Mouse (Mus musculus) stomach, embryonic 14.5 days (tissue): ENCODE results near the gene Mansc1. TPM values are rescaled to one million over a fixed set of nuclear protein-coding genes. Genes with fewer than 3 reads are reported as not detected.
A peak's percentile ranks its signal among the peaks of the same experiment; 100 is the strongest.
"Not testable (repeated sequence)": the region's sequence is repeated elsewhere in the genome, so short reads cannot be mapped to it uniquely, and the experiment has no call there.

Experiments
- ATAC-seq: fragments of 200-750 bp; cut with Nextera tagmentation; 2 replicates; pipeline ENCODE4 v1.8.0; 2017; ENCODE audit warnings: low read depth, moderate TSS enrichment; ENCODE audit not compliant: insufficient number of reproducible peaks, insufficient read depth, low FRiP score
- H3K27ac ChIP-seq: fragments of 300-500 bp; sonication (generic); 2 replicates; pipeline ENCODE4 v1.5.1; 2014; ENCODE audit warnings: mild to moderate bottlenecking, low read length, moderate library complexity, mixed read lengths
- H3K27me3 ChIP-seq: fragments of 300-500 bp; sonication (generic); 2 replicates; pipeline ENCODE4 v1.6.1; 2014; ENCODE audit warnings: low read length, control low read depth, mixed read lengths; ENCODE audit not compliant: control insufficient read depth, insufficient read depth
- H3K36me3 ChIP-seq: fragments of 300-500 bp; sonication (generic); 2 replicates; pipeline ENCODE4 v1.6.1; 2014; ENCODE audit warnings: mild to moderate bottlenecking, control low read depth, low read length, moderate library complexity, mixed read lengths; ENCODE audit not compliant: control insufficient read depth, insufficient read depth
- H3K4me1 ChIP-seq: fragments of 300-500 bp; sonication (generic); 2 replicates; pipeline ENCODE4 v1.6.1; 2014; ENCODE audit warnings: low read length, control low read depth, mixed read lengths; ENCODE audit not compliant: control insufficient read depth, insufficient read depth
- H3K4me2 ChIP-seq: fragments of 300-500 bp; sonication (generic); replicated peaks from 2 replicates; pipeline ENCODE4 v1.6.1; 2014; ENCODE audit warnings: low read depth, low read length, control low read depth
- H3K4me3 ChIP-seq: fragments of 300-500 bp; sonication (generic); 2 replicates; pipeline ENCODE4 v1.5.1; 2014; ENCODE audit warnings: low read depth, low read length, control low read depth
- H3K9ac ChIP-seq: fragments of 300-500 bp; sonication (generic); replicated peaks from 2 replicates; pipeline ENCODE4 v1.6.1; 2014; ENCODE audit warnings: low read depth, mild to moderate bottlenecking, control low read depth, low read length, moderate library complexity, mixed read lengths
- H3K9me3 ChIP-seq: fragments of 300-500 bp; sonication (generic); 2 replicates; pipeline ENCODE4 v1.6.1; 2016; ENCODE audit warnings: low read depth, low read length, control low read depth; ENCODE audit not compliant: control insufficient read depth
- WGBS: fragments of 180-500 bp; shearing (Covaris S2); extraction: QIAGEN DNeasy Blood & Tissue Kit; methylation state at CpG from one replicate; pipeline ENCODE4 v1.1.7; 2014; 5-methylcytosine and 5-hydroxymethylcytosine counted together
- polyA plus RNA-seq: library from polyadenylated mRNA; unstranded; fragments of >200 nt; fragmentation: Nextera tagmentation; extraction: Ambion mirVana; gene quantifications from 2 replicates; pipeline ENCODE4 v1.2.1, GENCODE M21; 2014

Gene Mansc1
- polyA plus RNA-seq, result 9.6 and 10.4 TPM in 2 replicates

- Histone ChIP-seq H3K4me3 (peak within 1 kb of the TSS; percentile 56), H3K36me3 (no peaks in the 10 kb centered on the region), H3K9me3 (no peaks in the 10 kb centered on the region), H3K4me1 (0 out of 2 replicates have a peak, but pooled peaks cover 3% of the 10 kb centered on the region), H3K4me2 (peak within 1 kb of the TSS; percentile 88), H3K27ac (0 out of 2 replicates have a peak within 1 kb of the TSS, but pooled peaks have one; percentile 33), H3K27me3 (no peaks in the 10 kb centered on the region), H3K9ac (peak within 1 kb of the TSS; percentile 38; the same call in 1 of the 2 replicates)
- peak; percentile 49; the same call in 1 of the 2 replicates for ATAC-seq
- 2% methylated on average over 46 of the region's 46 CpGs for WGBS
These were observed at the start of gene Mansc1 for GRCm38 (mm10) chr6:134631947-134632687. Gene Mansc1, minus strand, starts transcription at chr6:134632488.

- not testable (repeated sequence) for H3K36me3 ChIP-seq, H3K4me2 ChIP-seq, H3K4me1 ChIP-seq, H3K4me3 ChIP-seq, H3K9me3 ChIP-seq, H3K27me3 ChIP-seq, H3K9ac ChIP-seq, ATAC-seq, H3K27ac ChIP-seq
- 89% methylated on average over 4 of the region's 4 CpGs for WGBS
These were observed 47.0 kb upstream of the Mansc1 start for GRCm38 (mm10) chr6:134679330-134679729.

GRCm38 (mm10) chr6:134678037-134678436, 45.7 kb upstream of the Mansc1 start:
- ATAC-seq, result no peak
- Histone ChIP-seq H3K4me1 (no peaks in the 10 kb centered on the region), H3K9me3 (no peaks in the 10 kb centered on the region), H3K27me3 (no peaks in the 10 kb centered on the region), H3K4me2 (no peak overlapping the region), H3K4me3 (no peak overlapping the region), H3K27ac (no peak overlapping the region), H3K36me3 (no peaks in the 10 kb centered on the region), H3K9ac (no peak overlapping the region)
- WGBS, result 51% methylated on average over 3 of the region's 3 CpGs

- 62% methylated on average over 4 of the region's 4 CpGs for WGBS
- H3K27me3 ChIP-seq, result no peaks in the 10 kb centered on the region
- no peaks in the 10 kb centered on the region for H3K4me1 ChIP-seq
- H3K27ac ChIP-seq, result no peak overlapping the region
- H3K9ac ChIP-seq, result no peak overlapping the region
- H3K4me3 ChIP-seq, result no peak overlapping the region
- no peak for ATAC-seq
- no peaks in the 10 kb centered on the region for H3K36me3 ChIP-seq
- H3K9me3 ChIP-seq, result no peaks in the 10 kb centered on the region
- H3K4me2 ChIP-seq, result no peak overlapping the region
These were observed 45.2 kb upstream of the Mansc1 start for GRCm38 (mm10) chr6:134677504-134677903.

GRCm38 (mm10) chr6:134673712-134674111, 41.4 kb upstream of the Mansc1 start:
- whole genome bisulfite sequencing, result 77% methylated on average over 8 of the region's 8 CpGs
- H3K27ac ChIP-seq, ATAC-seq, H3K4me2 ChIP-seq, H3K9me3 ChIP-seq, H3K4me1 ChIP-seq, H3K36me3 ChIP-seq, H3K27me3 ChIP-seq, H3K9ac ChIP-seq, H3K4me3 ChIP-seq: not testable (repeated sequence)

- WGBS, result 45% methylated on average over 4 of the region's 4 CpGs
- no peaks in the 10 kb centered on the region for H3K9me3 ChIP-seq
- H3K4me2 ChIP-seq, result no peak overlapping the region
- no peaks in the 10 kb centered on the region for H3K36me3 ChIP-seq
- H3K4me1 ChIP-seq, result 0 out of 2 replicates have a peak, but pooled peaks cover 6% of the 10 kb centered on the region
- H3K4me3 ChIP-seq, result no peak overlapping the region
- no peaks in the 10 kb centered on the region for H3K27me3 ChIP-seq
- peak overlapping the region; percentile 10; the same call in 1 of the 2 replicates for H3K27ac ChIP-seq
- H3K9ac ChIP-seq, result no peak overlapping the region
- 0 out of 2 replicates have a peak, but pooled peaks have one; percentile 35 for ATAC-seq
These were observed 38.7 kb upstream of the Mansc1 start for GRCm38 (mm10) chr6:134670881-134671411.

GRCm38 (mm10) chr6:134669179-134669865, 37.0 kb upstream of the Mansc1 start:
- Histone ChIP-seq H3K9me3 (no peaks in the 10 kb centered on the region), H3K4me1 (0 out of 2 replicates have a peak, but pooled peaks cover 6% of the 10 kb centered on the region), H3K36me3 (no peaks in the 10 kb centered on the region), H3K9ac (no peak overlapping the region), H3K4me3 (no peak overlapping the region), H3K27me3 (no peaks in the 10 kb centered on the region), H3K27ac (no peak overlapping the region), H3K4me2 (no peak overlapping the region)
- WGBS, result 74% methylated on average over 6 of the region's 6 CpGs
- no peak for ATAC-seq

GRCm38 (mm10) chr6:134668519-134668918, 36.2 kb upstream of the Mansc1 start:
- 87% methylated on average over 2 of the region's 2 CpGs for WGBS
- H3K9me3 ChIP-seq, result no peaks in the 10 kb centered on the region
- H3K27ac ChIP-seq, result no peak overlapping the region
- H3K27me3 ChIP-seq, result no peaks in the 10 kb centered on the region
- H3K36me3 ChIP-seq, result no peaks in the 10 kb centered on the region
- no peak for ATAC-seq
- H3K4me3 ChIP-seq, result no peak overlapping the region
- 0 out of 2 replicates have a peak, but pooled peaks cover 6% of the 10 kb centered on the region for H3K4me1 ChIP-seq
- H3K9ac ChIP-seq, result no peak overlapping the region
- no peak overlapping the region for H3K4me2 ChIP-seq
